Comparison of ENCODE assay signal across 25 mouse cellular contexts in the genomic region with DNA sequence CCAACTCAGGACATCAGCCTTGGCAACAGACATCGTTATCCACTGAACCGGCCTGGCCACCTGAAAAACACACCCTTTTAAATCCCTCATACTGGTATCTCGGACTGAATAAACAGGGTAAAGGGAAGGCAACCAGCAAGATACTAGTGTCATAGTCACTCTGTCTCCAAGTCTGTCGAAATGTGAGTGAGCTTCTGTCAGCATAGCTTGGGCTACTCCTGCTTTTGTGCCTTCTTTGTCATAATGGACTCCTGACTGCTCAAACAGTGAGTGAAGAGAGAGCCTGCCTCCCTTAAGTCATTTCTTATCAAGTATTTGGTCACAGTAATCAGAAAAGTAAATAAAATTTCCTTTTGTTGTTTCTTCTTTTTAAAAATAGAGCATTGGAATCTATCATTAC. TPM values are rescaled to one million over a fixed set of nuclear protein-coding genes. Genes with fewer than 3 reads are reported as not detected.
DNase-seq lines count a peak whose midpoint lies in the region; ATAC-seq lines count a peak whose summit lies in the region.
"Had no signal": no experiment of that assay in that cellular context is flagged by ENCODE, and none has a peak within 500 bp of the region (broad histone marks: within the 10 kb centered on the region; RNA-seq: fewer than 3 reads in every experiment).

No protein-coding gene starts in this region.

- no peaks in the 10 kb centered on the region for H3K9me3 ChIP-seq in neural tube, embryonic 12.5 days
- H3K9me3 ChIP-seq in forebrain, embryonic 14.5 days (replicated peaks; ENCODE audit: control insufficient read depth, low read length), result no peaks in the 10 kb centered on the region
- no peaks in the 10 kb centered on the region for H3K9me3 ChIP-seq in hindbrain, embryonic 14.5 days (ENCODE audit: control insufficient read depth, low read length)
- H3K9me3 ChIP-seq in midbrain, embryonic 16.5 days (replicated peaks; ENCODE audit: control insufficient read depth, low read length, poor library complexity, severe bottlenecking), result no peaks in the 10 kb centered on the region
- H3K9me3 ChIP-seq: heart, embryonic 15.5 days; kidney, embryonic 15.5 days; limb, embryonic 13.5 days; liver, embryonic 12.5 days; stomach, embryonic 15.5 days had no signal

- no peaks in the 10 kb centered on the region for H3K27me3 ChIP-seq in neural tube, embryonic 12.5 days (replicated peaks)
- no peaks in the 10 kb centered on the region for H3K27me3 ChIP-seq in forebrain, embryonic 14.5 days (replicated peaks; ENCODE audit: control insufficient read depth, insufficient read depth, low read length)
- H3K27me3 ChIP-seq in hindbrain, embryonic 14.5 days (ENCODE audit: control insufficient read depth, insufficient read depth, low read length), result no peaks in the 10 kb centered on the region
- no peaks in the 10 kb centered on the region for H3K27me3 ChIP-seq in midbrain, embryonic 16.5 days (ENCODE audit: control insufficient read depth, insufficient read depth, low read depth, low read length)
- H3K27me3 ChIP-seq: heart, embryonic 15.5 days; kidney, embryonic 15.5 days; limb, embryonic 13.5 days; liver, embryonic 12.5 days; stomach, embryonic 15.5 days had no signal

- no peak overlapping the region for H3K4me3 ChIP-seq in neural tube, embryonic 12.5 days
- no peak overlapping the region for H3K4me3 ChIP-seq in forebrain, embryonic 14.5 days (ENCODE audit: low read depth, low read length)
- no peak overlapping the region for H3K4me3 ChIP-seq in hindbrain, embryonic 14.5 days (replicated peaks; ENCODE audit: low read length)
- H3K4me3 ChIP-seq in midbrain, embryonic 16.5 days (ENCODE audit: low read depth, low read length), result no peak overlapping the region
- H3K4me3 ChIP-seq: heart, embryonic 15.5 days; kidney, embryonic 15.5 days; limb, embryonic 13.5 days; liver, embryonic 12.5 days; stomach, embryonic 15.5 days had no signal

- H3K27ac ChIP-seq in neural tube, embryonic 12.5 days, result no peak overlapping the region
- peak overlapping the region; percentile 75; the same call in 1 of the 2 replicates for H3K27ac ChIP-seq in forebrain, embryonic 14.5 days (ENCODE audit: low read depth, low read length)
- peak overlapping the region; percentile 73 for H3K27ac ChIP-seq in hindbrain, embryonic 14.5 days
- H3K27ac ChIP-seq in midbrain, embryonic 16.5 days (ENCODE audit: low read length), result 0 out of 2 replicates have a peak overlapping the region, but pooled peaks have one; percentile 2
- H3K27ac ChIP-seq: heart, embryonic 15.5 days; kidney, embryonic 15.5 days; limb, embryonic 13.5 days; liver, embryonic 12.5 days; stomach, embryonic 15.5 days had no signal

- WGBS in neural tube, embryonic 12.5 days, result 74% methylated on average over 4 of the region's 4 CpGs
- 15% methylated on average over 4 of the region's 4 CpGs for WGBS in forebrain, embryonic 14.5 days
- 51% methylated on average over 4 of the region's 4 CpGs for WGBS in hindbrain, embryonic 14.5 days
- WGBS in midbrain, embryonic 16.5 days, result 35% methylated on average over 4 of the region's 4 CpGs

- H3K4me1 ChIP-seq in neural tube, embryonic 12.5 days, result no peaks in the 10 kb centered on the region
- H3K4me1 ChIP-seq in forebrain, embryonic 14.5 days (ENCODE audit: control insufficient read depth, insufficient read depth, low read length), result 0 out of 2 replicates have a peak, but pooled peaks cover 5% of the 10 kb centered on the region
- no peaks in the 10 kb centered on the region for H3K4me1 ChIP-seq in hindbrain, embryonic 14.5 days (replicated peaks; ENCODE audit: control insufficient read depth, insufficient read depth, low read length)
- H3K4me1 ChIP-seq in midbrain, embryonic 16.5 days (ENCODE audit: control insufficient read depth, insufficient read depth, low read length), result no peaks in the 10 kb centered on the region
- H3K4me1 ChIP-seq: heart, embryonic 15.5 days; kidney, embryonic 15.5 days; limb, embryonic 13.5 days; liver, embryonic 12.5 days; stomach, embryonic 15.5 days had no signal

- no peak overlapping the region for H3K4me2 ChIP-seq in neural tube, embryonic 12.5 days (replicated peaks)
- H3K4me2 ChIP-seq in forebrain, embryonic 14.5 days (ENCODE audit: low read length), result no peak overlapping the region
- no peak overlapping the region for H3K4me2 ChIP-seq in hindbrain, embryonic 14.5 days (replicated peaks)
- H3K4me2 ChIP-seq in midbrain, embryonic 16.5 days (ENCODE audit: low read length), result no peak overlapping the region
- H3K4me2 ChIP-seq: heart, embryonic 15.5 days; kidney, embryonic 15.5 days; limb, embryonic 13.5 days; liver, embryonic 12.5 days; stomach, embryonic 15.5 days had no signal

- no peaks in the 10 kb centered on the region for H3K36me3 ChIP-seq in neural tube, embryonic 12.5 days
- no peaks in the 10 kb centered on the region for H3K36me3 ChIP-seq in forebrain, embryonic 14.5 days (ENCODE audit: control insufficient read depth, insufficient read depth, low read length)
- H3K36me3 ChIP-seq in hindbrain, embryonic 14.5 days (replicated peaks; ENCODE audit: control insufficient read depth, insufficient read depth), result no peaks in the 10 kb centered on the region
- H3K36me3 ChIP-seq in midbrain, embryonic 16.5 days (ENCODE audit: control insufficient read depth, insufficient read depth, low read length), result no peaks in the 10 kb centered on the region
- H3K36me3 ChIP-seq: heart, embryonic 15.5 days; kidney, embryonic 15.5 days; limb, embryonic 13.5 days; liver, embryonic 12.5 days; stomach, embryonic 15.5 days had no signal

- DNase-seq in neural tube, embryonic 10.5 days (ENCODE audit: extremely low spot score, low spot score), result no peak
- DNase-seq in forebrain, embryonic 14.5 days (ENCODE audit: low spot score), result peak; percentile 46
- no peak for DNase-seq in hindbrain, embryonic 14.5 days (ENCODE audit: low spot score)
- no peak for DNase-seq in ovary, postnatal 14 days (ENCODE audit: low spot score)
- DNase-seq in lung, postnatal 25 days (ENCODE audit: low spot score), result no peak
- DNase-seq: adrenal gland, adult 2 months; B cell, adult 2 months; cerebellum, adult 11-12 months; cerebellum, postnatal 10 days; heart, postnatal 36 days; kidney, postnatal 36 days; layer of hippocampus, postnatal 36 days; lung, adult 18-20 months; lung, postnatal 10 days; right cerebral cortex, adult 18-20 months; right cerebral cortex, postnatal 4 days; thymus, postnatal 4 days had no signal

- no peak overlapping the region for H3K9ac ChIP-seq in neural tube, embryonic 12.5 days
- H3K9ac ChIP-seq in forebrain, embryonic 14.5 days (ENCODE audit: low read length), result no peak overlapping the region
- H3K9ac ChIP-seq in hindbrain, embryonic 14.5 days, result no peak overlapping the region
- H3K9ac ChIP-seq in midbrain, embryonic 16.5 days (ENCODE audit: low read depth, low read length), result no peak overlapping the region
- H3K9ac ChIP-seq: heart, embryonic 15.5 days; kidney, embryonic 15.5 days; limb, embryonic 13.5 days; liver, embryonic 12.5 days; stomach, embryonic 15.5 days had no signal

- 0 out of 2 replicates have a peak, but pooled peaks have one; percentile 59 for ATAC-seq in neural tube, embryonic 12.5 days (ENCODE audit: low FRiP score, low read depth)
- ATAC-seq in forebrain, embryonic 14.5 days, result peak; percentile 79
- peak; percentile 59; the same call in 1 of the 2 replicates for ATAC-seq in hindbrain, embryonic 14.5 days (ENCODE audit: low FRiP score)
- no peak for ATAC-seq in midbrain, embryonic 16.5 days
- ATAC-seq: inflammation-experienced regulatory T-cells, adult 6 months; liver, embryonic 12.5 days had no signal

RNA-seq across cellular contexts. Expression of a gene that starts 53.0 kb away (rescaled TPM):
- 161 and 166 TPM in 2 replicates for polyA plus RNA-seq in neural tube, embryonic 12.5 days (2016; fragmentation: Nextera tagmentation; extraction: Ambion mirVana)
- polyA plus RNA-seq in forebrain, embryonic 14.5 days (2014; fragmentation: Nextera tagmentation; extraction: Ambion mirVana), result 154 and 194 TPM in 2 replicates
- polyA plus RNA-seq in hindbrain, embryonic 14.5 days (2014; fragmentation: Nextera tagmentation; extraction: Ambion mirVana), result 87.9 and 95.1 TPM in 2 replicates
- polyA plus RNA-seq in midbrain, embryonic 16.5 days (2015; fragmentation: Nextera tagmentation; extraction: Ambion mirVana), result 94.1 and 97.6 TPM in 2 replicates
